Comparison of ENCODE assay signal across 32 mouse cellular contexts in genomic region chr9:110753773-110754172, GRCm38 (mm10). TPM values are rescaled to one million over a fixed set of nuclear protein-coding genes. Genes with fewer than 3 reads are reported as not detected.
"Had no signal": no experiment of that assay in that cellular context is flagged by ENCODE, and none has a peak within 500 bp of the region (broad histone marks: within the 10 kb centered on the region; RNA-seq: fewer than 3 reads in every experiment).

No protein-coding gene starts in this region.

- H3K27me3 ChIP-seq: liver, embryonic 12.5 days; neural tube, embryonic 13.5 days; stomach, embryonic 15.5 days had no signal

- H3K27ac ChIP-seq: left cerebral cortex, adult 2 months; liver, embryonic 12.5 days; liver, embryonic 15.5 days; midbrain, embryonic 12.5 days; neural tube, embryonic 13.5 days; stomach, embryonic 15.5 days had no signal

- H3K4me3 ChIP-seq: left cerebral cortex, adult 2 months; liver, embryonic 12.5 days; liver, embryonic 15.5 days; midbrain, embryonic 12.5 days; myocyte; neural tube, embryonic 13.5 days; stomach, embryonic 15.5 days had no signal

- H3K9ac ChIP-seq: liver, embryonic 12.5 days; liver, embryonic 15.5 days; midbrain, embryonic 12.5 days; neural tube, embryonic 13.5 days; stomach, embryonic 15.5 days had no signal

- H3K9me3 ChIP-seq: liver, embryonic 12.5 days; liver, embryonic 15.5 days; midbrain, embryonic 12.5 days; neural tube, embryonic 13.5 days; stomach, embryonic 15.5 days had no signal

- H3K36me3 ChIP-seq: liver, embryonic 12.5 days; liver, embryonic 15.5 days; midbrain, embryonic 12.5 days; neural tube, embryonic 13.5 days; stomach, embryonic 15.5 days had no signal

- DNase-seq: kidney, postnatal 10 days; kidney, postnatal 36 days; layer of hippocampus, postnatal 36 days; lung, adult 2 months; lung, postnatal 14 days; lung, postnatal 4 days; retina, postnatal 1 day; right cerebral cortex, postnatal 25 days; spleen, adult 18-20 months; thymus, postnatal 25 days had no signal

- H3K4me1 ChIP-seq: midbrain, embryonic 12.5 days; neural tube, embryonic 13.5 days had no signal

- ATAC-seq: intestine, postnatal 0 days; midbrain, embryonic 16.5 days had no signal

- H3K4me2 ChIP-seq: liver, embryonic 12.5 days; liver, embryonic 15.5 days; midbrain, embryonic 12.5 days; neural tube, embryonic 13.5 days; stomach, embryonic 15.5 days had no signal

RNA-seq across cellular contexts. Expression of gene Pth1r, which starts 6.8 kb away (rescaled TPM):
- total RNA-seq: megakaryocyte-erythroid progenitor cell, adult 5-6 weeks; monocyte, adult 5-6 weeks; neutrophil, adult 5-6 weeks had no signal

RNA-seq across cellular contexts. Expression of gene Myl3, which starts 12.1 kb away (rescaled TPM):
- total RNA-seq: layer of hippocampus, postnatal 36 days; left cerebral cortex, adult 2 months; megakaryocyte progenitor cell, adult 5-6 weeks; megakaryocyte-erythroid progenitor cell, adult 5-6 weeks; monocyte, adult 5-6 weeks; neutrophil, adult 5-6 weeks had no signal
- polyA plus RNA-seq: intestine, postnatal 0 days had no signal

RNA-seq across cellular contexts. Expression of gene Prss42, which starts 44.2 kb away (rescaled TPM):
- total RNA-seq: layer of hippocampus, adult 8-10 months; layer of hippocampus, postnatal 10 days; layer of hippocampus, postnatal 36 days; left cerebral cortex, adult 2 months; left cerebral cortex, postnatal 10 days; left cerebral cortex, postnatal 36 days; megakaryocyte progenitor cell, adult 5-6 weeks; megakaryocyte-erythroid progenitor cell, adult 5-6 weeks; monocyte, adult 5-6 weeks; neutrophil, adult 5-6 weeks had no signal
- polyA plus RNA-seq: intestine, postnatal 0 days; kidney, embryonic 14.5 days; limb, embryonic 11.5 days; limb, embryonic 14.5 days; liver, embryonic 12.5 days; liver, embryonic 15.5 days; lung, adult 2 months; lung, embryonic 16.5 days; midbrain, embryonic 12.5 days; midbrain, embryonic 16.5 days; myocyte; neural tube, embryonic 13.5 days; stomach, embryonic 15.5 days; thymus, postnatal 0 days had no signal
